Mouse (Mus musculus): Measurements from ENCODE around the gene Nxnl2. TPM values are rescaled to one million over a fixed set of nuclear protein-coding genes. Genes with fewer than 3 reads are reported as not detected.

The Nxnl2 gene
- total and polyA plus RNA-seq, 3 experiments: 0.29 to 0.55 (median 0.55) TPM

DNA sequence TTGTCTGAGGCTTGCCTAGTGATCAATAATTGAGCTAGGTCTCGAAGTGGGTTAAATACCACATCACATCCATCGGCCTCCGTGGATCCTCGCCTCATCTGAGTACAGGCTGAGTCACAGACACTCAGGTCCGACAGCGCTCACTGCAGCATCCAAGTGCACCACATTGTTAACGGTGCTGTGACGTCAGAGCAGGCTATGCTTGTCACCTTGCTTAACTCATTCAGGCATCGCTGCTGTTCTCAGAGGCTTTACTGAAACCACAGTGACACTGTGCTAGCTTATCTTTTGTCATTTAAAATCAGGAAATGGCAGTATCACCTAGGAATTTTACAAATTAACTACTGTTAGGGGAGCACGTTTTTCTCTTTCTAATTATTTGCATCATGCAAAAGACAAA, 39.6 kb upstream of the Nxnl2 start:
- no peak for TF ChIP-seq EP300 (IDR thresholded peaks at IDR 0.05; ENCODE audit: insufficient read depth, low read depth, low read length)
- no peak for TF ChIP-seq POLR2A (IDR thresholded peaks at IDR 0.05; ENCODE audit: insufficient read depth, low read depth, low read length)
- no peak for TF ChIP-seq CTCF (IDR thresholded peaks at IDR 0.05)
- 70% methylated on average over 10 of the region's 10 CpGs for whole genome bisulfite sequencing

DNA sequence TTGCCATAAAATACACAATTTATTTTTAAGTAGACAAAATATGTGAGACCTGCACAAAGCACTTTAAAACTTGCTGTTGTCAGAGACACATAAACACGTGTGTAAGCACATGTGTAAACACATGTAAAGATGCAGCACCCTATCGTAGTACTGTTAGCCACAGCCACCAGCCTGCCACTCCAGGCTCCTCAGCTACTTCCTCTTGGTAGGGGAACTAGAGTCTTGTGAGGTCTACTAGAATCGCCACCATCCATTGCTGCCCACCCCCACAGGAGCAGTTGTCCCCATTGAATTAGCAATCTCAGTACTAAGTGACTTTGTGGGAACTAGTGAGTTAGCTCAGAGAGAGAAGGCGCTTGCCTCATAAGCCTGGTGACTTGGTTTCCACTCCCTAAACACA, 34.5 kb upstream of the Nxnl2 start:
- Histone ChIP-seq H3K27me3 (ENCODE audit: control insufficient read depth, insufficient read depth, low read length) (no peaks in the 10 kb centered on the region), H3K36me3 (ENCODE audit: control insufficient read depth, insufficient read depth, low read length) (peaks cover 7% of the 10 kb centered on the region), H3K4me3 (no peak overlapping the region), H3K9ac (ENCODE audit: low read depth, low read length) (no peak overlapping the region), H3K79me2 (replicated peaks; ENCODE audit: control insufficient read depth, insufficient read depth, low read length) (peaks cover 2% of the 10 kb centered on the region; the same call in 1 of the 2 replicates), H3K4me1 (ENCODE audit: control insufficient read depth, insufficient read depth, low read length) (peaks cover 7% of the 10 kb centered on the region), H3K27ac (no peak overlapping the region)
- 84% methylated on average over 4 of the region's 4 CpGs for WGBS
- DNase-seq: no peak
- intact Hi-C loops (cut with DNase I): loop anchor here (5.0 kb wide), 1 partner anchor 34 kb away; the partner anchor contains the start of gene Spin1
- TF ChIP-seq CTCF (IDR thresholded peaks at IDR 0.05) (no peak), EP300 (IDR thresholded peaks at IDR 0.05; ENCODE audit: insufficient read depth, low read depth, low read length) (no peak), POLR2A (IDR thresholded peaks at IDR 0.05; ENCODE audit: insufficient read depth, low read depth, low read length) (no peak)

More for the DNA sequence above, 39.6 kb upstream of the Nxnl2 start:
- Histone ChIP-seq H3K27me3 (ENCODE audit: control insufficient read depth, insufficient read depth, low read length) (no peaks in the 10 kb centered on the region), H3K36me3 (ENCODE audit: control insufficient read depth, insufficient read depth, low read length) (peaks cover 14% of the 10 kb centered on the region), H3K27ac (no peak overlapping the region), H3K4me3 (no peak overlapping the region), H3K4me1 (ENCODE audit: control insufficient read depth, insufficient read depth, low read length) (peaks cover 4% of the 10 kb centered on the region), H3K9ac (ENCODE audit: low read depth, low read length) (no peak overlapping the region), H3K79me2 (replicated peaks; ENCODE audit: control insufficient read depth, insufficient read depth, low read length) (peaks cover 6% of the 10 kb centered on the region)
- no peak for DNase-seq
- intact Hi-C loops (cut with DNase I): no loop called here

DNA sequence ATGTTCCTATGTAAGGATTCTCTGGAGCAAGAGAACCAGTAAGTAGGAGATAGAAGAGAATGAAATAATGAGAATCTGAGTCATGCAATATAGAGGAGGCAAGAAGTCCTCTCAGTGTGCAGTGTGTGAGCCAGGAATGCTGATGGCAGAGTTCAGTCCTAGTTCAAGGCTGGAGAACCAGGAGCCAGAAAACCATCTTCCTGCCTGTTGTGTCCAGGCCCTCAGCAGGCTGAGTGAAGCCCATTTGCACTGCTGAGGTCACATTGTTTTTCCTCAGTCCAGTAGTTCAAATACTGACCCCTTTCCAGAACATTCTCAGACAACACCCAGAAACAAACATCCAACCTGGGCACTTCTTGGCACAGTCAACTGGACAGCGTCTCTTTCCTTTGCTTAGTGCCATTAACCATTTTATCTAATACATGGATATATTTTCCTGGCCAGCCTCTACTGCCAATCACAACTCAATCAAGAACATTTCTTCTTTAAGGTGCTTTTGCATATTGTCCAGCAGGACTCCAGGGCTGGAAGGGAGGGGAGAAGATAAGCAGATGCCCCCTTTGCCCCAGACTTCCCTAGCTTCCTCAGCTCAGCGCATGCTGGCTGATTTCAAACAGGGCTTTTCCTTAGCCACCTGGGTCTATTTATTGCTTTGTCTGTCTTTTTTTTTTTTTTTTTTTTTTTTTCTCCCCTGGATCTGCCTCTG, 33.7 kb upstream of the Nxnl2 start:
- DNase-seq: no peak
- 39% methylated on average over 2 of the region's 2 CpGs for WGBS
- Histone ChIP-seq H3K27ac (no peak overlapping the region), H3K9ac (ENCODE audit: low read depth, low read length) (no peak overlapping the region), H3K79me2 (replicated peaks; ENCODE audit: control insufficient read depth, insufficient read depth, low read length) (peaks cover 2% of the 10 kb centered on the region; the same call in 1 of the 2 replicates), H3K36me3 (ENCODE audit: control insufficient read depth, insufficient read depth, low read length) (peaks cover 7% of the 10 kb centered on the region), H3K4me1 (ENCODE audit: control insufficient read depth, insufficient read depth, low read length) (peaks cover 7% of the 10 kb centered on the region), H3K27me3 (ENCODE audit: control insufficient read depth, insufficient read depth, low read length) (no peaks in the 10 kb centered on the region), H3K4me3 (no peak overlapping the region)
- TF ChIP-seq CTCF (IDR thresholded peaks at IDR 0.05): no peak
- TF ChIP-seq EP300 (IDR thresholded peaks at IDR 0.05; ENCODE audit: insufficient read depth, low read depth, low read length): no peak
- no peak for TF ChIP-seq POLR2A (IDR thresholded peaks at IDR 0.05; ENCODE audit: insufficient read depth, low read depth, low read length)
- intact Hi-C loops (cut with DNase I): loop anchor here (5.0 kb wide), 1 partner anchor 35 kb away; the partner anchor contains the start of gene Spin1

DNA sequence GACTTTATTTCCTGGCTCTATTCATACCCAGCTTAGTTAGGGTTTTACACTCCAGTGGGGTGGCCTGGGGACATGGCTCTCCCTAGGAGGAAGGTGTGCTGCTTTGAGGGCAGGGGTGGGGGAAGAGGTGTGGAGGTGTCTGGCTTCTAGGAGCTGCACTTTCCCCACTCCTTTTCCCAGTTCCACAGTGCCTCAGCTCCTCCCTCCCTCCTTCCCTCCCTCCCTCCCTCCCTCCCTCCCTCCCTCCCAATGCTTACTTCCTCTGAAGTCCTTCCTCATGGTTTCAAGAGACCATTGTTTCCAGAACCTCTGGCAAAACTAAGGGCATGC, 33.2 kb upstream of the Nxnl2 start:
- H3K9ac ChIP-seq (ENCODE audit: low read depth, low read length): no peak overlapping the region
- H3K27me3 ChIP-seq (ENCODE audit: control insufficient read depth, insufficient read depth, low read length): no peaks in the 10 kb centered on the region
- peaks cover 7% of the 10 kb centered on the region for H3K4me1 ChIP-seq (ENCODE audit: control insufficient read depth, insufficient read depth, low read length)
- H3K4me3 ChIP-seq: no peak overlapping the region
- H3K27ac ChIP-seq: no peak overlapping the region
- H3K79me2 ChIP-seq (replicated peaks; ENCODE audit: control insufficient read depth, insufficient read depth, low read length): peaks cover 2% of the 10 kb centered on the region; the same call in 1 of the 2 replicates
- intact Hi-C loops (cut with DNase I): loop anchor here (5.0 kb wide), 1 partner anchor 35 kb away; the partner anchor contains the start of gene Spin1
- TF ChIP-seq EP300 (IDR thresholded peaks at IDR 0.05; ENCODE audit: insufficient read depth, low read depth, low read length) (no peak), CTCF (IDR thresholded peaks at IDR 0.05) (no peak)
- H3K36me3 ChIP-seq (ENCODE audit: control insufficient read depth, insufficient read depth, low read length): peaks cover 7% of the 10 kb centered on the region
- no peak for DNase-seq

DNA sequence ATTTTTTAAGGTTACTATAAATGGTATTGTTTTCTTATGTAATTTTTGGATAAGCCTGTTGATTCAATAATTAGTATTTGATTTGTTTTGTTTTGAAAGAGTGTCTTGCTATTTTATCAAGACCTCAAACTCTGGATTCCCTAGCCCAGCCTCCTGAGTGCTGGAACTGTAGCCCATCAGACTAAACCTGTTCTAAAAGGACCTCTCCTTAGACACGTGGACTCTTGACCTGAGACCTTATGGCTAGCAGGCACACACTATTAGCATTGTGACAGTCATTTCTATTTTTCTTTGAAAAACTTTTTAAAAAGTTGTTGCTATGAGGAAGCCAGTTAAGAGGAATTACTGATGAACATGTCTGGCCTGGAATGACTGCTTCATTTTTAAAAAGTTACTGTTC, 23.7 kb upstream of the Nxnl2 start:
- no peak overlapping the region for H3K27ac ChIP-seq
- no peak for TF ChIP-seq POLR2A (IDR thresholded peaks at IDR 0.05; ENCODE audit: insufficient read depth, low read depth, low read length)
- no peaks in the 10 kb centered on the region for H3K4me1 ChIP-seq (ENCODE audit: control insufficient read depth, insufficient read depth, low read length)
- no peaks in the 10 kb centered on the region for H3K27me3 ChIP-seq (ENCODE audit: control insufficient read depth, insufficient read depth, low read length)
- H3K9ac ChIP-seq (ENCODE audit: low read depth, low read length): no peak overlapping the region
- 0 out of 2 replicates have a peak, but pooled peaks cover 1% of the 10 kb centered on the region for H3K79me2 ChIP-seq (replicated peaks; ENCODE audit: control insufficient read depth, insufficient read depth, low read length)
- H3K36me3 ChIP-seq (ENCODE audit: control insufficient read depth, insufficient read depth, low read length): no peaks in the 10 kb centered on the region
- intact Hi-C loops (cut with DNase I): no loop called here
- DNase-seq: no peak
- no peak overlapping the region for H3K4me3 ChIP-seq
- WGBS: 51% methylated on average over 1 of the region's 1 CpGs

DNA sequence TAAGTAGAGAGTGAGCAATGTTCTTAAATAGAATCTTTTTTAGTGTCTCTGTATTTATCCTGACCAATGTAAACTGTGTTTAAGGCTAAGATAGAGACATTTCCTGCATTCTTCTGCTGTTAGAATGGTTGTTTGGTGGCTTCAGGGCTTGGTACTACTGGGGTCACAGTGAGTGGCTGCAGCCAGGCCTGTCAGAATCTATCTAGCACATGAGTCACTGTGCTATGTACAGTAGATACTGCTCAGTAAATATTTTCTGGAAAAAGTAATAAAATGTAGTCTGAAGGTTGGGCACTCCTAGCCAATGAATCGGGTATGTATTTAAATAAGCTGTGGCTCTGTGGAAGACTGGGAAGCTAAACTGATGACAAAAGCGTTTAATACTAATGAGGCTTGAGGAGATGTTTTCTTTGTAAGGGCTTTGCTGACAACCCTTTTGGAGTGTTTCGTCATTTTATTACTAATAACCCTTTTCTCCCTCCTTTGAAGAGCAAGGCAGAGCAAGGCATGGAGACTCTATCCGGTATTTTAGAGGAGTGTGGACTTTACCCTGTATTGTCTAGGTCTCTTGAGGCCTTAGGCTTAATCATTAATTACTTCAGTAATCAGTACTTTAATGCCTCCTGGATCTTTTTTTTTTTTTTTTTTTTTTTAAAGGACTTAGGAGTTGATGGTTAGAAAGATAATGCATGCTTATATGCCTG, 17.7 kb upstream of the Nxnl2 start:
- H3K4me3 ChIP-seq: no peak overlapping the region
- H3K4me1 ChIP-seq (ENCODE audit: control insufficient read depth, insufficient read depth, low read length): no peaks in the 10 kb centered on the region; the same call in 1 of the 2 replicates
- no peak overlapping the region for H3K27ac ChIP-seq
- intact Hi-C loops (cut with DNase I): no loop called here
- TF ChIP-seq CTCF (IDR thresholded peaks at IDR 0.05): no peak
- TF ChIP-seq POLR2A (IDR thresholded peaks at IDR 0.05; ENCODE audit: insufficient read depth, low read depth, low read length): no peak
- no peak for TF ChIP-seq EP300 (IDR thresholded peaks at IDR 0.05; ENCODE audit: insufficient read depth, low read depth, low read length)
- H3K36me3 ChIP-seq (ENCODE audit: control insufficient read depth, insufficient read depth, low read length): no peaks in the 10 kb centered on the region
- no peak for DNase-seq
- 89% methylated on average over 4 of the region's 4 CpGs for WGBS
- H3K79me2 ChIP-seq (replicated peaks; ENCODE audit: control insufficient read depth, insufficient read depth, low read length): no peaks in the 10 kb centered on the region
- H3K27me3 ChIP-seq (ENCODE audit: control insufficient read depth, insufficient read depth, low read length): no peaks in the 10 kb centered on the region
- H3K9ac ChIP-seq (ENCODE audit: low read depth, low read length): no peak overlapping the region
